Mouse (Mus musculus) G1E (cell line): ENCODE results near the gene Pld2. TPM values are rescaled to one million over a fixed set of nuclear protein-coding genes. Genes with fewer than 3 reads are reported as not detected.
"Not testable (repeated sequence)": the region's sequence is repeated elsewhere in the genome, so short reads cannot be mapped to it uniquely, and the experiment has no call there.

Experiments used
- ATAC-seq: 2 replicates; pipeline ENCODE4 v1.8.0; 2016; ENCODE audit warnings: mild to moderate bottlenecking; ENCODE audit not compliant: insufficient number of reproducible peaks, poor library complexity, low FRiP score, severe bottlenecking; ENCODE audit errors: extremely low read depth
- DNase-seq: peaks from one replicate; pipeline ENCODE4 v3.0.0; 2012; ENCODE audit warnings: low spot score
- H3K27me3 ChIP-seq: 2 replicates; pipeline ENCODE4 v1.6.1; 2012; ENCODE audit warnings: mild to moderate bottlenecking, low read length, inconsistent platforms; ENCODE audit not compliant: insufficient read depth
- H3K36me3 ChIP-seq: replicated peaks from 2 replicates; pipeline ENCODE3; 2012; ENCODE audit warnings: mild to moderate bottlenecking, inconsistent platforms
- H3K4me1 ChIP-seq: 2 replicates; pipeline ENCODE4 v1.6.1; 2012; ENCODE audit warnings: low read depth, low read length, inconsistent platforms, mixed read lengths; ENCODE audit not compliant: insufficient read depth
- H3K4me3 ChIP-seq: 2 replicates; pipeline ENCODE4 v1.5.1; 2012; ENCODE audit warnings: low read depth, mild to moderate bottlenecking, inconsistent platforms, low read length, moderate library complexity, mixed read lengths
- H3K9me3 ChIP-seq: replicated peaks from 2 replicates; pipeline ENCODE4 v1.6.1; 2012; ENCODE audit warnings: inconsistent platforms
- CTCF ChIP-seq: IDR thresholded peaks from 2 replicates; pipeline ENCODE4 v1.5.1; 2012; ENCODE audit warnings: low read depth, low read length, inconsistent platforms, mixed read lengths
- GATA1 ChIP-seq: IDR thresholded peaks from 2 replicates; pipeline ENCODE4 v1.6.1; 2012; ENCODE audit warnings: borderline replicate concordance, low read length, inconsistent platforms, mixed read lengths
- GATA2 ChIP-seq: IDR thresholded peaks from 2 replicates; pipeline ENCODE4 v1.6.1; 2012; ENCODE audit warnings: low read depth, low read length, inconsistent platforms, borderline replicate concordance
- POLR2AphosphoS5 ChIP-seq: IDR thresholded peaks from 2 replicates; pipeline ENCODE4 v1.6.1; 2012; ENCODE audit warnings: low read depth, low read length, inconsistent platforms; ENCODE audit not compliant: insufficient replicate concordance
- TAL1 ChIP-seq: conservative IDR thresholded peaks from 2 replicates; pipeline ENCODE4 v1.6.1; 2012; ENCODE audit warnings: low read depth, low read length, inconsistent platforms, mixed read lengths
- polyA plus RNA-seq: library from polyadenylated mRNA; stranded (reverse); fragments of >175 nt; gene quantifications from 2 replicates; pipeline ENCODE4 v1.2.3, GENCODE M21; 2012
- total RNA-seq, 2 experiments: library from RNA; stranded (forward) in 1 of 2; stranded (reverse) in 1 of 2; fragments of 200-1000 nt in 1 of 2; fragments of >200 nt in 1 of 2; fragmentation: Nextera tagmentation in 1 of 2; gene quantifications; 2 replicates each; pipeline ENCODE4 v1.2.3; 2014 to 2017

The Pld2 gene
- total and polyA plus RNA-seq, 3 experiments = 0.05 TPM; not detected in 2

GRCm38 (mm10) chr11:70562287-70562994 is 22.6 kb downstream of the Pld2 start, which contains the start of gene Mink1:
Mink1 (plus strand) TSS chr11:70562881.
- Histone ChIP-seq H3K9me3 (no peaks in the 10 kb centered on the region), H3K4me3 (peak within 1 kb of the TSS; percentile 95), H3K27me3 (peaks cover 5% of the 10 kb centered on the region; the same call in 1 of the 2 replicates), H3K36me3 (peaks cover 25% of the 10 kb centered on the region), H3K4me1 (peaks cover 46% of the 10 kb centered on the region)
- DNase-seq (peak; percentile 94), ATAC-seq (peak; percentile 51; the same call in 1 of the 2 replicates)
- no peak for TF ChIP-seq GATA1
- no peak for TF ChIP-seq CTCF
- TF ChIP-seq GATA2 = no peak
- no peak for TF ChIP-seq TAL1
- no peak for TF ChIP-seq POLR2AphosphoS5

- 0 out of 2 replicates have a peak, but pooled peaks cover under 1% of the 10 kb centered on the region for H3K27me3 ChIP-seq
- ATAC-seq = no peak
- peaks cover 30% of the 10 kb centered on the region for H3K36me3 ChIP-seq
- peak overlapping the region; percentile 95 for H3K4me3 ChIP-seq
- DNase-seq = no peak
- peaks cover 51% of the 10 kb centered on the region for H3K4me1 ChIP-seq
- H3K9me3 ChIP-seq = no peaks in the 10 kb centered on the region
- TF ChIP-seq POLR2AphosphoS5 (no peak), GATA1 (no peak), GATA2 (no peak), CTCF (no peak), TAL1 (no peak)
Measured at GRCm38 (mm10) chr11:70562995-70563469, 23.2 kb downstream of the Pld2 start.

- H3K36me3 ChIP-seq = peaks cover 37% of the 10 kb centered on the region
- peak overlapping the region; percentile 95 for H3K4me3 ChIP-seq
- no peak for TF ChIP-seq POLR2AphosphoS5
- no peak for TF ChIP-seq CTCF
- no peak for TF ChIP-seq GATA2
- TF ChIP-seq TAL1 = no peak
- TF ChIP-seq GATA1 = no peak
- H3K27me3 ChIP-seq = no peaks in the 10 kb centered on the region
- ATAC-seq (no peak), DNase-seq (peak; percentile 20)
- no peaks in the 10 kb centered on the region for H3K9me3 ChIP-seq
- H3K4me1 ChIP-seq = peaks cover 57% of the 10 kb centered on the region
Measured at GRCm38 (mm10) chr11:70563470-70564275, 23.8 kb downstream of the Pld2 start.

- no peaks in the 10 kb centered on the region for H3K9me3 ChIP-seq
- ATAC-seq (no peak), DNase-seq (no peak)
- H3K36me3 ChIP-seq = peaks cover 41% of the 10 kb centered on the region
- H3K27me3 ChIP-seq = no peaks in the 10 kb centered on the region
- TF ChIP-seq CTCF = no peak
- no peak for TF ChIP-seq TAL1
- TF ChIP-seq GATA2 = no peak
- TF ChIP-seq POLR2AphosphoS5 = no peak
- no peak for TF ChIP-seq GATA1
- H3K4me1 ChIP-seq = peaks cover 63% of the 10 kb centered on the region
- H3K4me3 ChIP-seq = peak overlapping the region; percentile 95; the same call in 1 of the 2 replicates
Measured at GRCm38 (mm10) chr11:70564276-70564873, 24.5 kb downstream of the Pld2 start.

GRCm38 (mm10) chr11:70566586-70566985 is 26.7 kb downstream of the Pld2 start:
- ATAC-seq (no peak), DNase-seq (no peak)
- peaks cover 50% of the 10 kb centered on the region for H3K36me3 ChIP-seq
- H3K4me3 ChIP-seq = no peak overlapping the region
- H3K27me3 ChIP-seq = no peaks in the 10 kb centered on the region
- no peak for TF ChIP-seq TAL1
- TF ChIP-seq GATA2 = no peak
- TF ChIP-seq CTCF = no peak
- no peak for TF ChIP-seq POLR2AphosphoS5
- no peak for TF ChIP-seq GATA1
- no peaks in the 10 kb centered on the region for H3K9me3 ChIP-seq
- H3K4me1 ChIP-seq = peaks cover 84% of the 10 kb centered on the region

- Histone ChIP-seq H3K4me1 (peaks cover 74% of the 10 kb centered on the region), H3K36me3 (peaks cover 64% of the 10 kb centered on the region)
- DNase-seq, ATAC-seq, H3K4me3 ChIP-seq, H3K27me3 ChIP-seq, H3K9me3 ChIP-seq: not testable (repeated sequence)
Measured at GRCm38 (mm10) chr11:70570614-70571013, 30.8 kb downstream of the Pld2 start.
